Mouse (Mus musculus) heart, embryonic 10.5 days (tissue): ENCODE results near the gene Utf1. TPM values are rescaled to one million over a fixed set of nuclear protein-coding genes. Genes with fewer than 3 reads are reported as not detected.

ENCODE experiments used
- DNase-seq: peaks from one replicate; pipeline ENCODE4 v3.0.0-alpha.2; 2017; ENCODE audit warnings: low spot score
- H3K27ac ChIP-seq: fragments of 300-500 bp; sonication (generic); 2 replicates; pipeline ENCODE4 v1.5.1; 2016; ENCODE audit warnings: mild to moderate bottlenecking
- H3K27me3 ChIP-seq: fragments of 300-500 bp; sonication (generic); 2 replicates; pipeline ENCODE4 v1.6.1; 2016; ENCODE audit warnings: mild to moderate bottlenecking; ENCODE audit not compliant: poor library complexity, insufficient read depth, severe bottlenecking
- H3K36me3 ChIP-seq: fragments of 300-500 bp; sonication (generic); 2 replicates; pipeline ENCODE4 v1.6.1; 2016; ENCODE audit warnings: mild to moderate bottlenecking, moderate library complexity
- H3K4me1 ChIP-seq: fragments of 300-500 bp; sonication (generic); 2 replicates; pipeline ENCODE4 v1.6.1; 2016; ENCODE audit warnings: mild to moderate bottlenecking
- H3K4me3 ChIP-seq: fragments of 300-500 bp; sonication (generic); 2 replicates; pipeline ENCODE4 v1.5.1; 2016; ENCODE audit warnings: mild to moderate bottlenecking, moderate library complexity
- H3K9me3 ChIP-seq: fragments of 300-500 bp; sonication (generic); 2 replicates; pipeline ENCODE4 v1.6.1; 2016; ENCODE audit warnings: mild to moderate bottlenecking, moderate library complexity
- WGBS: fragments of 180-500 bp; shearing (Covaris S2); methylation state at CpG from one replicate; pipeline ENCODE4 v1.1.7; 2016; 5-methylcytosine and 5-hydroxymethylcytosine counted together
- microRNA counts: library from miRNA; unstranded; fragments of <30 nt; microRNA quantifications from one replicate; lab custom pipeline; 2017
- microRNA-seq: library from miRNA; unstranded; fragments of <30 nt; microRNA quantifications from one replicate; pipeline ENCODE4, GENCODE M21; 2017
- polyA plus RNA-seq: library from polyadenylated mRNA; unstranded; fragments of >200 nt; fragmentation: Nextera tagmentation; extraction: Ambion mirVana; gene quantifications from 2 replicates; pipeline ENCODE4 v1.2.1, GENCODE M21; 2016

Utf1 gene
- polyA plus RNA-seq, 1 experiment from 2014 or later = 0.14 TPM

DNA sequence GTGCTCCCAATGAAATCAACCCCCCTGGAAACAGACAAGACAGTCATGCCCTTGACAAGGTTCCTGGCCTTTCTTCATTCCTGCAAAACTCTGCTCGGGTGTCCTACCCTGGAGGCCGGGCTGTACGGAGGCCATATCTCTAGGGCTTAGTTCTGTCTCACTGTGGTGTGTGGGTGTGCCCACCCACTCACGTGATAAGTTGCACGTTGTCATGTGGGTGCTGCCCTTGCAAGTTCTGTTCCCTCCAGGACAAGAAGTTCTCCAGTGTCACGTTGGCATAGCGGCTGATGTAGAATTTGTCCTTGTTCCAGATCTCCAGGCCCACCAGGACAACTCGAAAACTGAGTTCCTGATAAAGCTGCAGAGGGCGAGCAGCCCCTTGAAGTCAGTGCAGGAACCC lies 44.7 kb downstream of the Utf1 start:
- no peaks in the 10 kb centered on the region for H3K9me3 ChIP-seq
- H3K4me1 ChIP-seq = no peaks in the 10 kb centered on the region
- no peaks in the 10 kb centered on the region for H3K36me3 ChIP-seq
- H3K27me3 ChIP-seq = peaks cover 97% of the 10 kb centered on the region
- no peak overlapping the region for H3K4me3 ChIP-seq
- H3K27ac ChIP-seq = no peak overlapping the region
- DNase-seq = no peak
- WGBS = 81% methylated on average over 9 of the region's 9 CpGs

DNA sequence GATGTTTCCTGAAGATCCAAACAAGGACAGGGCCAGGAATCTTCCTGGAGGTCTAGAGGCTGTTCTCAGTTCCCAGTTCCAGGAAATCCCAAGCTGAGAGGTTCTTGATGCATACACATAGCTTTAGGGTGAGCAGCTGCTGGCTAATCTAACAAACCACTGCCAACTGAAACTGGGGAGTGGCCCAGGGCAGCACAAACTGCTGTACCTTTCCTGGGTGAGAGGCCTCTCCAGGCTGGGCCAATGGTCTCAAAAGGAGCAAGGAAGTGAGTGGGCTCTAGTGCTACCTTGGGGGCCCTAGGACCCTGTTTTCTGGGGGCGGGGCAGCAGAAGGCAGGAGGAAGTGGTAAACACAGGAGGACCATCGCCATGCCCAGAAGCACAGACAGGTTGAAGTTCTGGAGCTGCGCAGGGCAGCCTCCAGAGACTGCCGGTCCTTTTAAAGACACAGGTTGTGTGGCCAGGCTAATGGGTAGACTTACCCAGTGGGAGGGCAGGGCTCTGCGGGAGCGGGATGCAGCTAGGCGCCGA lies 47.3 kb downstream of the Utf1 start:
- no peak for DNase-seq
- Histone ChIP-seq H3K36me3 (peaks cover 10% of the 10 kb centered on the region), H3K27me3 (peaks cover 83% of the 10 kb centered on the region)

DNA sequence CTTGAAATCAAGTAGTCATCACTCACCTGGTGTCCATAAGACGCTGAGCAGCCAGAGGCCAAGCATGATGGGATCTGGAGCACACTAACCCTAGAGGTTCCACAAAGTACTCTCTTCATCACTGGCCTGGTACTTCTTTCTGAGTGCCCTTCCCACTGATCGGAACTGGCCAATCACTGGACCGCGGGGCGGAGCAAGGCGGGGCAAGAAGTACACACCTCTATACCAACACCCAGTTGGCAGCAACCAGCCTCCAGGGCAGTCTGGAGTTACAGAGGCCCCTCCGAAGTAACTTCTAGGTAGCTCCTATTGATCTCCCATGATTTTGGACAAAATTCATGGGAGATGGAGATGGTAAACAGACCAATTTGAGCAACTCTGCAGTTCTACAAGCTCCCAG lies 48.8 kb downstream of the Utf1 start, which contains the start of gene Adam8:
Adam8 (minus strand) TSS at position 157 of the 400 bp plus-strand sequence.
- Histone ChIP-seq H3K27ac (no peak within 1 kb of the TSS), H3K27me3 (peaks cover 69% of the 10 kb centered on the region), H3K9me3 (no peaks in the 10 kb centered on the region), H3K36me3 (peaks cover 24% of the 10 kb centered on the region), H3K4me1 (no peaks in the 10 kb centered on the region), H3K4me3 (no peak within 1 kb of the TSS)
- no peak for DNase-seq
- 22% methylated on average over 7 of the region's 7 CpGs for WGBS

More for the DNA sequence above, 47.3 kb downstream of the Utf1 start:
- Histone ChIP-seq H3K4me1 (no peaks in the 10 kb centered on the region), H3K27ac (no peak overlapping the region), H3K9me3 (no peaks in the 10 kb centered on the region), H3K4me3 (no peak overlapping the region)
- 77% methylated on average over 8 of the region's 8 CpGs for WGBS

DNA sequence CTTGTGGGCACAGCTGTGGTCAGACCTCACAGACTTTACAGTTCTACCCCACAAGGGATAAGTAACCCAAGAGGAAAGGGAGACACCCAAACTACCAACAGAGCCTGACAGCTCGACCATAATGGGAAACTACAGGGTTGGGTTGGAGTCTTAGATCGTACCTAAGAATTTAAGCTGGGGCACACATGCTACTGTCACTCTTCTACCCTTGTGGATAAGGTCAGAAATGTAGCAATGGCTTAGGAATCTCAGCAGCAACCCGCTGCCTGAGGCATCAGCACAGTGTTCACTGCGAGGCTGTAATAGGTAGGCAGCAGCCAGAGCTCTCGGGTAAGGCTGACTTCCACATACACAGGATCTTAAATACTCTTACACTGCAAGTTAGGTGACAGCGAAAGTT lies 49.9 kb downstream of the Utf1 start:
- no peak for DNase-seq
- Histone ChIP-seq H3K4me1 (no peaks in the 10 kb centered on the region), H3K27ac (no peak overlapping the region), H3K4me3 (no peak overlapping the region), H3K9me3 (no peaks in the 10 kb centered on the region), H3K36me3 (peaks cover 36% of the 10 kb centered on the region), H3K27me3 (peaks cover 57% of the 10 kb centered on the region)
- WGBS = 85% methylated on average over 6 of the region's 6 CpGs

DNA sequence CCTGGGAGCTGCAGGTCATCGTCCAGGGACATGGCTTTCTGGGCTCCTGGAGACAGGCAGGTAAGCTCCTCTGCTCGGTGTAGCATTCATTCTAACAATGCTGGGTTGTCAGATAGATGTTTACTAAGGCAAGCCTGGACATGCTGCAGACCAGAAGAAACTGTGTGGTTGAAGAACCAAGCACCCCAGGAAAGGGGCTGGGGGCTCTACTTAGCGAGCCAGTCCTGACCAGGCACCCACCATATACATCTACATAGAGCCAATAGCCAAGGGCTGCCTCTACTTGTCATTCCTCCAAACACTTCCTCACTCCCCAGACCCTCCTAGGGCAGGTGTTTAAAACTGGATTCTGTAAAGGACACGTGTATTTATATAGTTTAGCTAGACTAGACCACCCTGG lies 50.6 kb downstream of the Utf1 start:
- Histone ChIP-seq H3K36me3 (peaks cover 42% of the 10 kb centered on the region), H3K4me1 (no peaks in the 10 kb centered on the region), H3K4me3 (no peak overlapping the region), H3K27ac (no peak overlapping the region), H3K27me3 (peaks cover 51% of the 10 kb centered on the region), H3K9me3 (no peaks in the 10 kb centered on the region)
- WGBS = 78% methylated on average over 4 of the region's 4 CpGs
- no peak for DNase-seq

DNA sequence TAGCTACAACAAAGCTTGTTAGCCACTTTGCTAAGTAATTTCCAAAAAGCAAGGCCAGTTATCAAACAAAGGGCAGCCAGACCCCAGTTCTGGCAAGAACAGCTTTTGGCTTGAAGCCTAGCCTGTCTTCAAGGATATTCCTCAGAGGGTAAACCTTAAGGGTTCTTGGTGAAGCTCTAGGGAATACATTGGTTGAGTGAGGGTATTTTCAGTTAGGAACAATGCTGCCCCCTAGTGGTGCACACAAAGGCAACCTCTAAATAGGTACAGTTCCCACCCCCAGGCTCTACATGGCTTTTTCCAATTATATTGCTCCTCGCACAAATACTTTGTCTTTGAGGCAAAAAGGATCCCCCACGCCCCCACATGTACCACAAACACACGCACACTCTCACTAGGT lies 51.1 kb downstream of the Utf1 start:
- Histone ChIP-seq H3K9me3 (no peaks in the 10 kb centered on the region), H3K4me3 (no peak overlapping the region), H3K36me3 (peaks cover 46% of the 10 kb centered on the region), H3K27me3 (peaks cover 46% of the 10 kb centered on the region), H3K4me1 (no peaks in the 10 kb centered on the region), H3K27ac (no peak overlapping the region)
- DNase-seq = no peak
- WGBS = 32% methylated on average over 3 of the region's 3 CpGs

MicroRNAs encoded within 50 kb of the gene (microRNA counts, 519-probe panel; counts per million panel counts)
- microRNA mmu-miR-202-3p (lab: Ali Mortazavi, UCI) (not detected), microRNA mmu-miR-202-5p (lab: Ali Mortazavi, UCI) (not detected)

Small RNAs within 50 kb of the gene (microRNA-seq; reads per million reads assigned to microRNA genes)
- gene Mir202 (not detected), gene Mir7062 (0.76 reads per million), gene mmu-mir-7686 (not detected)

Other genes with a start within 250 kb of the Utf1 start
- 0.24 TPM in 1 of 2 replicates, not detected in the other for gene Adgra1, start 109.6 kb upstream of the Utf1 start, polyA plus RNA-seq
- 0.07 and 0.18 TPM in 2 replicates for gene Kndc1, start 49.1 kb upstream of the Utf1 start, polyA plus RNA-seq
- 0.33 TPM in 1 of 2 replicates, not detected in the other for gene 6430531B16Rik, start 35.0 kb downstream of the Utf1 start, polyA plus RNA-seq
- 0.57 and 1.3 TPM in 2 replicates for gene Adam8, start 48.8 kb downstream of the Utf1 start, polyA plus RNA-seq
- 36.8 and 36.9 TPM in 2 replicates for gene Zfp511, start 92.6 kb downstream of the Utf1 start, polyA plus RNA-seq
- gene Tubgcp2, start 92.9 kb downstream of the Utf1 start, polyA plus RNA-seq = 50.8 and 55.4 TPM in 2 replicates
- not detected in 2 replicates for gene Msx3, start 105.3 kb downstream of the Utf1 start, polyA plus RNA-seq
- 0.30 and 0.45 TPM in 2 replicates for gene Caly, start 138.8 kb downstream of the Utf1 start, polyA plus RNA-seq
- gene Prap1, start 149.6 kb downstream of the Utf1 start, polyA plus RNA-seq = not detected in 2 replicates
- gene Fuom, start 158.7 kb downstream of the Utf1 start, polyA plus RNA-seq = 41.0 and 59.9 TPM in 2 replicates
- gene Paox, start 172.0 kb downstream of the Utf1 start, polyA plus RNA-seq = 20.1 and 20.2 TPM in 2 replicates
- 171 and 175 TPM in 2 replicates for gene Echs1, start 172.7 kb downstream of the Utf1 start, polyA plus RNA-seq
- gene Mtg1, start 193.8 kb downstream of the Utf1 start, polyA plus RNA-seq = 29.3 and 35.7 TPM in 2 replicates
- gene Sprn, start 211.1 kb downstream of the Utf1 start, polyA plus RNA-seq = 0.10 TPM in 1 of 2 replicates, not detected in the other
- not detected in 2 replicates for gene Olfr522, start 221.0 kb downstream of the Utf1 start, polyA plus RNA-seq
- gene Olfr523, start 229.4 kb downstream of the Utf1 start, polyA plus RNA-seq = not detected in 2 replicates